Mouse (Mus musculus) thymus, adult 2 months (tissue): Measurements from ENCODE around the gene Gm36028. TPM values are rescaled to one million over a fixed set of nuclear protein-coding genes. Genes with fewer than 3 reads are reported as not detected.

ENCODE experiments used
- DNase-seq: peaks from one replicate; pipeline ENCODE4 v3.0.0; 2021
- H3K27ac ChIP-seq: fragments of 200-500 bp; 2 replicates; pipeline ENCODE4 v1.5.1; 2012; ENCODE audit warnings: low read length, control low read depth; ENCODE audit not compliant: control insufficient read depth, insufficient read depth
- H3K27me3 ChIP-seq: fragments of 200-500 bp; 2 replicates; pipeline ENCODE4 v1.6.1; 2012; ENCODE audit warnings: mild to moderate bottlenecking, low read length, moderate library complexity, mixed read lengths; ENCODE audit not compliant: control insufficient read depth, insufficient read depth
- H3K36me3 ChIP-seq: fragments of 200-500 bp; 2 replicates; pipeline ENCODE4 v1.6.1; 2012; ENCODE audit warnings: mild to moderate bottlenecking, low read length, moderate library complexity; ENCODE audit not compliant: control insufficient read depth, insufficient read depth
- H3K4me1 ChIP-seq: fragments of 200-500 bp; replicated peaks from 2 replicates; pipeline ENCODE4 v1.6.1; 2012; ENCODE audit warnings: low read length; ENCODE audit not compliant: control insufficient read depth, insufficient read depth
- H3K4me3 ChIP-seq: fragments of 200-500 bp; 2 replicates; pipeline ENCODE4 v1.5.1; 2012; ENCODE audit warnings: mild to moderate bottlenecking, low read length, control low read depth, moderate library complexity; ENCODE audit not compliant: control insufficient read depth, insufficient read depth
- CTCF ChIP-seq: fragments of 200-500 bp; IDR thresholded peaks from 2 replicates; pipeline ENCODE4 v1.5.1; 2012; ENCODE audit warnings: mild to moderate bottlenecking, control low read depth, low read length, moderate library complexity, borderline replicate concordance; ENCODE audit not compliant: control insufficient read depth, poor library complexity, insufficient read depth; ENCODE audit errors: extremely low read depth
- POLR2A ChIP-seq: fragments of 200-500 bp; IDR thresholded peaks from 2 replicates; pipeline ENCODE4 v1.6.1; 2012; ENCODE audit warnings: mild to moderate bottlenecking, low read length, control low read depth, moderate library complexity; ENCODE audit not compliant: control insufficient read depth, poor library complexity, insufficient read depth; ENCODE audit errors: extremely low read depth
- WGBS: fragments of 180-500 bp; shearing (Covaris S2); methylation state at CpG from one replicate; pipeline ENCODE4 v1.1.7; 2018; 5-methylcytosine and 5-hydroxymethylcytosine counted together
- polyA plus RNA-seq: library from polyadenylated mRNA; depleted of rRNA; stranded (reverse); fragments of >200 nt; gene quantifications from 2 replicates; pipeline ENCODE4 v1.2.3, GENCODE M21; 2012

Gm36028 gene
- polyA plus RNA-seq, 1 experiment = 0.15 TPM

DNA sequence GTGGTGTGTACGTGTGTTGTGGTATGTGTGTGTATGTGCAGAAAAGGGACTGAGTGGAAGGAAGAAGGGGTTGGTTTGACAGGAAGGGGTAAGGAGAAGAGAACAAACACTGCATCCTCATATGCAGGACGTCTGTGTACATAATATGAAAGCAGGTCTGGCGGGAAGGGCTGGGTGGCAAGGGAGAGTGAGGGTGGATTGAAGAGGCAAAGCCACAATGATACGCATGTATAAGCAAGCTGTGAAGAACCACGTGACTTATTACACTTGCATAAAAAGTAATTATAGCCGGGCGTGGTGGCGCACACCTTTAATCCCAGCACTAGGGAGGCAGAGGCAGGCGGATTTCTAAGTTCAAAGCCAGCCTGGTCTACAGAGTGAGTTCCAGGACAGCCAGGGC lies 4.9 kb upstream of the Gm36028 start:
- WGBS = 76% methylated on average over 9 of the region's 9 CpGs
- TF ChIP-seq CTCF (no peak), POLR2A (no peak)

DNA sequence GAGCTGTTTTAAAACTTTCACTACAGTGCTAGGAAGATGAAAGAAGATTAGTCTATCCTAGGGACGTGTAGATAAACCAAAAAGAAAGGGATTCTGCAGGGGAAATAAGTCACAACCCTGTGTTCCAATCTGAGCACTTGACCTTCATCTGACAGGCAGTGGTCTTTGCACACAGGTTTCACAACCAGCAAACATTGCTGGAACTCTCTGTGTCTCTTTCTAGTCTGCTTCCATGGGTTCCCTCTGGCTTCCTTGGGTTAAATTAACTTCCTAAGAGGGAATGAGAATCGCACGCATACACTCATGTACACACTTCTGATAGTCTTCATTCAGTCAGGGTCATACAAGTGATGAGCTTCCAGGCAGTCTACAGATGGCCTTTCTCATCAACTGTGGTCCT lies 2.9 kb upstream of the Gm36028 start:
- Histone ChIP-seq H3K4me1 (peaks cover 5% of the 10 kb centered on the region), H3K4me3 (no peak overlapping the region), H3K27me3 (no peaks in the 10 kb centered on the region), H3K27ac (no peak overlapping the region), H3K36me3 (no peaks in the 10 kb centered on the region)
- WGBS = 88% methylated on average over 3 of the region's 3 CpGs
- TF ChIP-seq POLR2A (no peak), CTCF (no peak)
- DNase-seq = no peak

More for the DNA sequence above, 4.9 kb upstream of the Gm36028 start:
- H3K36me3 ChIP-seq = no peaks in the 10 kb centered on the region
- peaks cover 5% of the 10 kb centered on the region for H3K4me1 ChIP-seq
- H3K4me3 ChIP-seq = no peak overlapping the region
- no peak overlapping the region for H3K27ac ChIP-seq
- H3K27me3 ChIP-seq = no peaks in the 10 kb centered on the region
- no peak for DNase-seq

- Histone ChIP-seq H3K4me1 (no peaks in the 10 kb centered on the region), H3K4me3 (no peak overlapping the region), H3K27me3 (no peaks in the 10 kb centered on the region), H3K27ac (no peak overlapping the region), H3K36me3 (no peaks in the 10 kb centered on the region)
- 51% methylated on average over 7 of the region's 7 CpGs for WGBS
- no peak for DNase-seq
- TF ChIP-seq POLR2A = no peak
- no peak for TF ChIP-seq CTCF
Measured at GRCm38 (mm10) chr16:37860213-37860612, 733 bp downstream of the Gm36028 start.

DNA sequence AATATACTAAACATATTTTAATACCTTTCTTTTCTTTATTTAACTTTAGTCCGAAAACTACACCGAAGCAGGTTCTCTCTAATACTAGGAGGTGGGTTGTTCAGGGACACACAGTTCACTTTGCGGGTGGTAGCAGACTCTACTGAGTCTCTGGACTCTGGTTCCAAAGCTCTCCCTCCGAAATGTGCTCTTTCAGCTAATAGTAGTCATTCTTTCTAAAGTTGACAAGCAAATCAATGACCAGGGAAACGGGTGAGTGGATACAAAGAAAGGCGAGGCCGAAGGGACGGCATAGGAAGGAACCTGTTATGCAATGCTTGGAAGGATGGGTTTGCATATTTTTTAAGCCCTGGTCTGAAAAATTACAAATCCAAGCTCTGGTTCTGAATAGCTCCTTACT lies 3.5 kb downstream of the Gm36028 start:
- WGBS = 92% methylated on average over 8 of the region's 8 CpGs
- no peak for TF ChIP-seq CTCF
- TF ChIP-seq POLR2A = no peak

GRCm38 (mm10) chr16:37856327-37856726 lies 4.6 kb downstream of the Gm36028 start:
- H3K4me1 ChIP-seq = 0 out of 2 replicates have a peak, but pooled peaks cover 2% of the 10 kb centered on the region
- no peaks in the 10 kb centered on the region for H3K36me3 ChIP-seq
- no peak overlapping the region for H3K4me3 ChIP-seq
- WGBS = 57% methylated on average over 3 of the region's 3 CpGs
- DNase-seq = no peak
- no peaks in the 10 kb centered on the region for H3K27me3 ChIP-seq
- no peak for TF ChIP-seq POLR2A
- TF ChIP-seq CTCF = no peak
- no peak overlapping the region for H3K27ac ChIP-seq

More for the DNA sequence above, 3.5 kb downstream of the Gm36028 start:
- no peak for DNase-seq
- Histone ChIP-seq H3K27me3 (no peaks in the 10 kb centered on the region), H3K27ac (no peak overlapping the region), H3K36me3 (no peaks in the 10 kb centered on the region), H3K4me1 (0 out of 2 replicates have a peak, but pooled peaks cover 2% of the 10 kb centered on the region), H3K4me3 (no peak overlapping the region)

DNA sequence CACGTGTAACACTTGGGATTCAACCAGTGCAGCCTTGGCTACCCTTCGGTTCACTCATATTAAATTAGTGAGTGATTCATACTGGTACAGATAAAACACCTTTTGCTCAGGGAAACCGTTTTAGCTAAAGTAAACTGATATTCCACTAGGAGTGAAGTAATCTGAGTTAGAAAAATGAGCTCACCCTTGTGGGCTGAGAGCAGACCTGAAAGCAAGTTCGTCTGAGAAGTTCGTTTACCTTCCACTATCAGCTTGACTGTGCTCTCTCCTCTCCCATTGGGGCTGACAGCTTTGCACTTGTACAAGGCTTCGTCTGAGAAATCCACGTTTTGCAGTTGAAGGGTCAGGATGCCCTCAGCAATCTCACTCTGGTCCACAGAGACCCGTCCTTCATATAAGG lies 5.4 kb downstream of the Gm36028 start:
- Histone ChIP-seq H3K4me3 (no peak overlapping the region), H3K4me1 (0 out of 2 replicates have a peak, but pooled peaks cover 2% of the 10 kb centered on the region), H3K27me3 (no peaks in the 10 kb centered on the region), H3K36me3 (no peaks in the 10 kb centered on the region), H3K27ac (no peak overlapping the region)
- DNase-seq = no peak
- WGBS = 94% methylated on average over 8 of the region's 8 CpGs
- TF ChIP-seq POLR2A = no peak
- TF ChIP-seq CTCF = no peak

DNA sequence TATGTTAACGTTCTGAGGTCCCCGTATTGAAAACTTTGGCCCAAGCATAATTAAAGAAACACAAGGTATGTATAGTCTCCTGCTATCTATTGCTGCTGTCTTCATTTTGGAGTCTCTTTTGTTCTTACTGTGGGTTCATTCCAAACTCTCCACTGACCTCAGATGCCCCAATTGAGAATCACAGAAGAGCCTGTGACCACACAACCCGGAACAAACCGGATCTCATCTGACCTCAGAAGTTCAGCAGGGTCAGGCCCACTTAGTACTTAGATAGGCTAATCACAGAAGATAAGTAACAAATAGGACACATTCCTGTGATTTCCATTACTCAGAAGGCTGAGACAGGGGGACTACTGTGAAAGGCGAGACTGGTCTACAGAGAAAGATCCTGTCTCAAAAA lies 6.4 kb downstream of the Gm36028 start:
- WGBS = 69% methylated on average over 5 of the region's 5 CpGs
- TF ChIP-seq POLR2A (no peak), CTCF (no peak)

More for the DNA sequence above, 6.4 kb downstream of the Gm36028 start:
- no peak for DNase-seq
- Histone ChIP-seq H3K4me3 (no peak overlapping the region), H3K27me3 (no peaks in the 10 kb centered on the region), H3K36me3 (no peaks in the 10 kb centered on the region), H3K4me1 (0 out of 2 replicates have a peak, but pooled peaks cover 2% of the 10 kb centered on the region), H3K27ac (no peak overlapping the region)
